Mouse (Mus musculus) common myeloid progenitor, adult 5-6 weeks (primary cell): Measurements from ENCODE around the gene Sec31b. TPM values are rescaled to one million over a fixed set of nuclear protein-coding genes. Genes with fewer than 3 reads are reported as not detected.

Source experiments
- ATAC-seq: replicated peaks from 2 replicates; pipeline ENCODE4 v1.8.0; 2016; ENCODE audit warnings: low read depth, mild to moderate bottlenecking, moderate TSS enrichment, inconsistent platforms; ENCODE audit not compliant: poor library complexity, severe bottlenecking
- total RNA-seq: library from RNA; stranded (forward); fragments of 200-1000, 187-1606 nt; gene quantifications from 2 replicates; pipeline ENCODE4 v1.2.3, GENCODE M21; 2017

Gene Sec31b
- total RNA-seq = 0.24 and 2.6 TPM in 2 replicates

DNA sequence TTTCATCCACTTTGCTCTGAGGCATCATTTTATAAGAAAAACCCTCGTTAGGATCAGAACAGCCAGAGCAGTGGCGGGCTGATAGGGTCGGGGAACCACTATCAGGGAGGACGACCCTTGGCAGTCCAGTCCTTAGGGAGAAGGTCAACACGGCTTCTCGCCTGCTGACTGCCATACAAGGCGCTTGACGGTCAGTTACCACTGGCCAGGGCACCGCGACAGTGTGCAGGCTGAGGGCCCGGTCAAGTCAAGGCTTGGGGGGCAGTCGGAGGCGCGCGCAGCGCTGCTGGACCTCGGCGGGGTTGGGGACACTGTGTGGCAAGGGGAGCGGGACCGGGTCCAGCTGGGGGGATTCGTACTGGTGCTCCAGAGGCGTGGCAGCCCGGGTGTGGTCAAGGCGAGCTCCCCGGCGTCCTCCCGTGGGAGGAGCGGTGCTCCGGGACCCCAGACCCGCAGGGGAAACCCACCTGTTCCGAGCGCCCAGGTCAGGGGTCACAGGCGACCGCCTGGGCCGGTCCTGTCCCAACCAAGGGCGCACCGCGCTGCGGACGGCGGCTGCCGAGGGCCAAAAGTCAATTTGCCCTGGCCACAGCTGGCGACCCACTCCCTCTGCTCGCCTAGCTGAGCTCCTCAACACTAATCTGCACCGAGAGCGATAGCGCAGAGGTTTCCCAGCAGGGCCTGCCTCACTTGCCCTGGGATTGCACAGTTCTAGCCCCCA is at the start of gene Sec31b:
TSS of gene Sec31b (minus strand) at position 544 of the 721 bp plus-strand sequence.
- peak; percentile 42; the same call in 1 of the 2 replicates for ATAC-seq

DNA sequence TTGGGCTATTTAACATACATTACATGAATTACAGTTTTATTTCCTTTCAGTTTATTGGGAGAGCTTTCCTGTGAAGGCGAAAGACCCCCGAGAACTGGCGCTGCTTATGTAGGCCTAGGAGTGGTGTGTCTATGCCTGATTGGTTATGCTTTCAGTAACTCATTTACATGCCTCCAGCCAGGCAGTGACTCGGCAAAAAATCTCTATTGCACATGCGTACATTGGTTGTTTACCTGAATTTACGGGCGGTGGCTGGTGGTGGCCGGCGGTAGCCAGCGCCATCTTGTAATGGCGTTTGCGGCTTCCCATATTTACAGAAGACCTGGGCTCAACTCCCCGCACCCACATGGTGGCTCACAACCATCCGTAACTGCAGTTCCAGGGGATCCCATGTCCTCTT is 48.5 kb upstream of the Sec31b start:
- ATAC-seq = no peak

DNA sequence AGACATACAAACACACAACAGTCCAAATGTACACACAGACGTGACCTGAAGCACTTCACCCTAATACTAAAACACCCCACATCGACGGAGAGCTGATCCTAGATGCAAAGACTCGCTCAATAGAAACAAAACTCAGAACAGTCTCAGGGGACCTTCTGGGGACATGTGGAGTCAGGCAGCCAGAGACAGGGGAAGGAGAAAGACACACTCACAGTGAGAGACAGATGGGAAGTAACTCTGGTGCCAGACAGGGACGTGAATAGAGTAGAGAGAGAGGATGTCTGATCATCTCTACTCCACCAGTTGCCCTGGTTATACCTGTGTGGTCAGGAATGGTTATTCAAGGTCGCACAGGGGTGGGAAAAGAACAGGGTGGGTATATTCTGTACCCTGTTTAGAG is 46.0 kb upstream of the Sec31b start:
- ATAC-seq = no peak

DNA sequence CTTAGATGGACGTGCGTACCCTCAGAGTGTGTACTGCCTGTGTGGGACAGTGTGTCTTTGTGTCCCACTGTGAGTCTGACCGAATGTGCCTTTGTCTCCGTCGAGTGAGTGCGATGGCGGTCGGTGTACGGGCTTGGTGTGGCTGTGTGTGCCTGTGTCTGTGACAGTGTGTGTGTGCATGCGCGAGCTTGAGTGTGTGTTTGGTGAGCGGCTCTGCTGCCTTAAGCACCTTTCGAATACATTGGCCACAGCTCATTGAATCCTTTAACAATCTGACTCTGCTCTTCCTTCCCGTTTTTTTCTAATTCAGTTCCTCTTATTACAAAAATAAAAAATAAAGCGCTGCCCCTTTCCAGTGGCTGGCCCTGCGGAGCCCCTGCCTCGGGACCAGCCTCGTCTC is 45.3 kb upstream of the Sec31b start:
- peak; percentile 36 for ATAC-seq

DNA sequence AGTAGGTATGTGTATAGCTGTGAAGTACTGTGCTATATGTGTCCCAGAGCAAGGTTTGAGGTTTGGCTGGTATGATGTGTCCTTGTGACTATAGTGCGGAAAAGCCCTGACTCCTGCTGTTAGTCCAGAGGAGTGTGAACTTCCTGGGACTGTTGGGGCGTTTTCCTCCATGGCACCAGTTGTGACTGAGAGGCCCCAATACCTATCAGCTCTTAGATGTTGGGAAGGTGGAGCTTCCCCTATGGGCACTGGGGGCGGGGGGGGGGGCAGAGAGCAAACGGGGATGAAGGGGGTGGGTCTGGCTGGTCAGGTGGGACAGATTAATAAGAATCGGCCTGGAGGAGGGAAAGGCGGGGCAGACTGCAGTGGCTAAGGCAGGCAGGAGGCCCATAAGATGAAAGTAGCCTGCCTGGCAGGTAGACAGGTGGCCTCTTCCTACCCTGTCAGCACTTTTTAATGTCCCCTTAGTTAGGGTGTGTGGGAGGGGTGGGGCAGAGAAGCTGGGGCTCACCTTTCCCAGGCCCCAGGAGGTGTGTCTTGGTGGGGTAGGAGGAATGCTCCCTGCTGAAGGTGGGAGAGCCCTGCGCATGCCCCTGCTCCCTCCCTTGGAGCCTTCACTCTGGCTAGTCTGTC is 44.0 kb upstream of the Sec31b start:
- no peak for ATAC-seq

DNA sequence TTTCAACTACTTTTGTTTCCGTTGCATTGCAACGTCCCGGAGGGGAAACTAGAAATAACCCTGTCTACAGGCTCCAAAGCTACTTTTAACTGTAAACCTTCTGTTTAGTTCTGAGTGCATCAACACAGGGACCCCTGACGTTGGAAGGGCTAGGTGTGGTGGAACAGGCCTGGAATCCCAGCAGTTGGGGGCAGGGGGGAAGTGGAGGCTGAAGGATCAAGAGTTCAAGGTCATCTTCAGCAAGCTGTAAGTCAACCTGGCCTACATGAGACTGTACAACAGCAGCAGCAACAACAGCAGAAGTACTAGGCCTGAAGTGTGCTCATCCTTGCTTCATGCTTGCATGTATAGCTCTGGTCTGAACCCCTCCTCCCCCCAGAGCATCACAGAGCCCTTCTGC is 42.4 kb upstream of the Sec31b start:
- no peak for ATAC-seq

DNA sequence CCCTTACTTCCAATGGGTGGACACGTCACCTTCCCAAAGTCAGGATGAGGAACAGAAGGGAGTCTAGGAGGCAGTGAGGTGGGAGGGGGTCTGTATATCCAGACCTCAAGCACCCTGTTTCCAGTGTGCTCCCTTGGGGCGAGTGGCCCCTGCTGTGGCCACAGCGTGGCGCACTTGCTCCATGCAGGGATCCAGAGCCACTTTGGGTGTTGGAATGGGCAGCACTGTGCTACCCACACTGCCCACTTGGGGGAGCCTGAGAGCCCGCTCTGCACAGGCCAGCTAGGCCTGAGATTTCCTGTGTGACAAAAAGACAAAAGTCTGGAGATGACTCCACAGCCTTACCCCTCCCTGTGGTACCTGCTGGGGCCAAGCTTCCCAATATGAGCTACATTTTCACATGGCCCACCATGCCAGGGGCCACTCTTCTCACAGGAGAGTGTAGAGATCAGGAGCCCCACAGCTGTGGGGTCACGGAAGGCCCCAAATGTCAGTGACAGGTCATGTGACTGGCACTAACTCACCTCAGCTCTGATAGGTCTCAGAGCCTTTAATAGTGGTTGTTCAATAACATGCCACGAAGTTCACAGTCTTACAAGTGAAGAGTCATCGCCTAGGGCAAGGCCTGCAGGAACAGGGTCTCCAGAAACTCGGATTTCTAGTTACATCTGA is 37.1 kb upstream of the Sec31b start:
- peak; percentile 97 for ATAC-seq

DNA sequence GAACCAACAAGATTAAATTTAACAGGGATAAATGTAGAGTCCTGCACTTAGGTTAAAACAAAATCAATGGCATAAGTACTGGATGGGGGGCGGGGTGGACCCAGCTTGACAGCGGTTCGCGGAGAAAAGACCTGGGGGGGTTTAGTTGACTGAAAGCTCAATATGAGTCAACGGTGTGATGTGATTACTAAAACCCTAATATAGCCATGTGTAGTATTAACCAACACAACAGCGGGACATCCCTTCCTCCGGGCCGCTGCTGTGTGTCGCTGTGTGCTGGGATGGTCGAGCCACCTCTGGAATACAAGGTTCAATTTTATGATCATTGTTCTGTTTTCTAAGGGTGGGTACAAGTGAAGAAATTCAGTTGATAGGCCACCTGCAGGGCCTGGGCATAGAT is 36.4 kb upstream of the Sec31b start:
- no peak for ATAC-seq

DNA sequence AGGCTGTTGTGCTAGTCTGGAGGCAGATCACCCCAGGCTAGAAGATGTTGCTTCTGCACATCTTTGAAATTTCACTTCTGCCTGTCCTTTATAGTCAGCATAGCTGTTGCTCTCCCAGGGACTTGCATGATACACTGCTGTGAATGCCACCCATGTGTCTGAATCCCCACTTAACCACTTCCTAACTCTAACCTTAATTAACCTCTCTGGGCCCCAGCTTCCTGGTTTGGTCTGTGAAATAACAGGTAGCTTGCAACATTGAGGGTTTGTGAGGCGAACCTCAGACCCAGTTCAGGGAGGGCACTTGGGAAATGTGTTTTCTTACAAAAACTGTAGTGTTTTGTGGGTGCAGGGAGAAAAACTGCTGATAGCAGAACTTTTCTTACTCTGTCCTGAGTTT is 32.4 kb upstream of the Sec31b start:
- ATAC-seq = peak; percentile 42

DNA sequence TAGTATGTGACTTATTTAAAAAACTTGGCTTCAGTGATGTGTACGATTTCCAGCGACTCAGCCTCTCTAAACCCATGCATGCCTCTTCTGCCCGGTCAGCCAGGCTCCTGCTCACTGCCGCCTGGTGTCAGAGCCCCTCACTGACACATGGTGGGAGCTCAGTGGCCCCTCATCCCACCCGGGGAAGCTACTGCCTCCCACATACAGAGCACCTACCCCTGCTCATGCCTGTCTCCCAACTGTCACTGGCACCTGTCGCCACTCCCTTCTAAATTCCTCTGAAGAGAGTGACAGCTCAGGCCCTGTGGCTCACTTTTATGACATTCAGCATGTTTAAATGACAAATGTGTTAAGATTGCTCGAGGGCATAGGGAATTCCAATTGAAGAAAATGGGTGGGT is 30.6 kb upstream of the Sec31b start:
- ATAC-seq = no peak

DNA sequence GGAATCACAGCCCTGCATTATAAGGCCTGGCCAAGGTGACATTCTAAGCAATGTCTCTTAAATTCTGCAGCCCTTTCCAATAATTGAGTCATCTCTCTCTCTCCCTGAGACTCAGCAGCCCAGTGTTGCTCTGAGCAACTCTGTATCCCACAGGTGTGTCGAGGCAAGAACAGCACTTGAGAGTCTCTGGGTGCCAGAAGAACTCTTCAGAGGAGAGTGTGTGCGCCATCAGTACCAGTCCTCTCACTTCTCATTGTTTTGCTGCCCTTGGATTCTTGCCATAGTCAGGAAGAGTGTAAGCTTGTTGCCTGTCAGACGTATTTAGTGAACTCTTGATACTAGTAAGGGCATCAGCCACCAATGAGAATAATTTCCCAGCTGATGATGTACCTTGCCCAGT is 22.1 kb upstream of the Sec31b start:
- no peak for ATAC-seq

DNA sequence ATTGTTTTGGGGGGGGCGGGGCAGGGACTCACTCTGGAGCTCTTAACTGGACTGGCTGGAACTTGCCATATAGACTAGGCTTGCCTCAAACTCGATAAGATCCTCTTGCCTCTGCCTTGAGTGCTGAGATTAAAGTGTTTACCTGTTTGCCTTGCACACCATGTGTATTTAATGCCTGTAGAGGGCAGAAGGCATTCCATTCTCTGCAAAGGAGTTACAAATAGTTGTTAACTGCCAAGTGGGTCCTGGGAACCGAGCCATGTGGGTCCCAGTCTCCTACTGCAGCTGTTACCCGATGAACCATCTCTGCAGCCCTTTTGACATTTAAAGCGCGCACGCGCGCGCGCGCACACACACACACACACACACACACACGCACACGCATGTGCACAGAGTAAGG is 18.3 kb upstream of the Sec31b start:
- ATAC-seq = no peak

DNA sequence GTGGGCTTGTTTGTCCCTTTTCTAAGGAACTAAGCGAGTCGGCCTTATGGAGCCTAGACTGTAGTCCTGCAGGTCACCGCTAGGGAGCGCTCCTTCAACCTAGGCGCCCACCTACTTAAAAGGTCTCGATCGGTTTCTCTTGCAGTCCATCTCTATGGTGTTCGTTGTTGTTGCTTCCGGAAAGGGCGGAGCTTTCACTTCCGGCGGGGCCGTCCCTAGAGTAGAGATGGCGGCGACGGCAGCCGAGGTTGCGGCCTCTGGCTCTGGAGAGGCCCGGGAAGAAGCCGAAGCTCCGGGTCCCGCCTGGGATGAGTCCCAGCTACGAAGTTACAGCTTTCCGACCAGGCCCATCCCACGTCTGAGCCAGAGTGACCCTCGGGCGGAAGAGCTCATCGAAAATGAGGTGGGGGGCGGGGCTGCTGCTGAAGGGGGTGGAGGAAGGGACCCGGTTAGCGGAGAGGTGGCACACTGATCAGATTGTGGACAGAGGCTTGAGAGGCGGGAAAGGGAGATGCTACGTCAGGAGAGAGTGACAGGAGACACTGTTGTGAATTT is 17.1 kb upstream of the Sec31b start, which contains the start of gene Hif1an:
TSS of gene Hif1an (plus strand) at position 199 of the 555 bp plus-strand sequence.
- ATAC-seq = peak; percentile 99

DNA sequence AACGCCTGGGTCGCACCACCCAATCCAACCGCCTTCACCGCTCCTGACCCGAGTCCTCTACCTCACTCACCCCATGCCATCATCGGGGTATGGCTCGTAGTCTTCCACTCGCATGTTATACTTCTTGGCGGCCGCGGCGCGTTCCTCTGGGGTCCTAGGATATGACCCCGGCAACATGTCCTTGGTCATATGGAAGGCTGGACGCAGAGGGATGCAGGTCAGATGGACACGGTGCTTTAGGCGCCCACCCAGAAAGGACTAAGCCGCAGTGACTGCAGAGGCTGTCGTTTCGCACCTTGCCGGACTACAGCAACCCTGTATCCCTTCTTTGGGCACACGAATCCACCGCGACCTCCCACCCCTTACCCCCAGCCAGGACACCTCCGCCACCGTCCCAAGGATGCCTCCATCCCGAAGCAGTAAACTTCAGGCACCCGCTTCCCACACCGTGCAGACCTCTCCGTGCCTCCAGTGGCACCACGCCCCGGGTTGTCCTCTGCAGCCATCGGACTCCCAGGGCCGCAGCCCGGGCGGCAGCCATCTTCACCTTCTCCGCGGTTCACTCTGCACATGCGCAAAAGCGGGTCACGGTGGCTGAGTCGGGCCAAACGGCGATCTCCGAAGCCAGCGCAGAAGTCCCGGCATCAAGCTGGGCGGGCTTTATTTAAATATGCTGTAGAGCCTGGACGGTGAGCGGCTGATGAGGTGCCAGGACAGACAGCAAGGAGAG is 9.4 kb upstream of the Sec31b start, which contains the start of gene Ndufb8:
TSS of gene Ndufb8 (minus strand) at position 580 of the 730 bp plus-strand sequence.
- peak; percentile 91 for ATAC-seq

DNA sequence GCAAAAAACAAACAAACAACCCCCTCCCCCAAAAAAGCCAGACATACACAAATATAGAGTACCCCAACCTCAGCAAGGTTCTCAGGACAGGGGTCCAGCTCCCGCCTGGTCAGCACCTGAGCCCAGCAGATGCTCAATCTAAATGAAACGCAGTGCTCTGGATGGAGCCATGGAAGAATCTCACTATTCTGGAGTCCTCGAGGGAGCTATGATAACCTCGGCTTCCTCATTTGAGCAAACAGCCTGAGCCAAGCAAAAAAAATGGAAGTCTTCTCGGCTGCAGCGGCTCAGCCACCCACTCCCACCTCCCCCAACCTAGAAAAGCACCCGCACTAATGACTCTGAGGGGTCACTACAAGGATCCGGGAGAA is 8.8 kb upstream of the Sec31b start:
- 0 out of 2 replicates have a peak, but pooled peaks have one; percentile 36 for ATAC-seq

DNA sequence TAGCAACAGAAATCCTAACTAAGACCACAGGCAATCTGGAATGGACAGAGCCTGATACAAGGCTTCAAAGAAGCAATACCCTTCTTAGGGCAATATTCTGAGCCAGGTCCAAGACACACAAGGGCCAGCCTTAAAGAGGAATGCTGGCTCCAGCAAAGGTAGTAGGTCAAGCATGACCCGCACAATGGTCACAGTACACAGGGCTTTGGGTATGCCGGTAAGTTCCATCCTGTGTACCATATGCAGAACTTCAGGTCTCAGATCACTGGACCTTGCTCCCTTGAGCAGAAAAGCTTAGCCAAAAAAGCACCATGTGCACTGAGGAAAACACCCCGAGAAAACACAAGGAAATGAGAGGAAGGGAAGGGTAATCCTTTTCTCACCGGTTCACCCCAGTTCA is 7.6 kb upstream of the Sec31b start:
- ATAC-seq = no peak

DNA sequence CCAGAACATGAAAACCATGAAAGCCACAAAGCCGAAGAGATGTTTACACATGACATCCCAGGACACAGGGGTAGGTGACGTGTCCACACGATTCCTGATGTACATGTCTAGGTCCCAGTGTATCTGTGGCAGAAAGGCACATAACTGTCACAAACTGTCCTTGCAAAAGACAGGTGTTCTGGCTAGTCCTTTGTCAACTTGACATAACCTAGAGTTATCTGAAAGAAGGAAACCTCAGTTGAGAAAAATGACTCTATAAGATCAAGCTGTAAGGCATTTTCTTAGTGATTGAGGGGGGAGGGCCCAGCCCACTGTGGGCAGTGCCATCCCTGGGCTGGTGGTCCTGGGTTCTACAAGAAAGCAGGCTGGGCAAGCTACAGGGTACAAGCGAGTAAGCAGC is 7.1 kb upstream of the Sec31b start, which contains the start of gene Gm20538:
TSS of gene Gm20538 (minus strand) at position 101 of the 400 bp plus-strand sequence.
- no peak for ATAC-seq

DNA sequence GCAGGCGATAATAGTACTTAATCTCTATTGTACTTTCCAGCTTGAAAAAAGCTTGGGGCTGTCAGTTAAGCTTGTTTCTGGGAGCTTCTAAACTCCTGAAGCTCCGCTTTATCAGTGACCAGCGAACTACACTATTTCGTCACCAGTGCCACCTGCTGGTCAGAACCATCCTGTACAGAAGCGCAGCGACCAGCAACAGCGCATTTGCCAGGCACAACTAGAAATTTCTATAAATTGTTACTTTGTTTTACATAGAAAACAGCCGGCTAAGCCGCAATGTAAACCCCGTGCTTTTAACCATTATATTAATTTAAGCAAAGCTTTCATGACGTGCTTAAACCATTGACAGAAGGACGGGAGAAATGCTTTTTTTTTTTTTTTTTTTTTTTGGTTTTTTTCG is 889 bp downstream of the Sec31b start:
- peak; percentile 95 for ATAC-seq

DNA sequence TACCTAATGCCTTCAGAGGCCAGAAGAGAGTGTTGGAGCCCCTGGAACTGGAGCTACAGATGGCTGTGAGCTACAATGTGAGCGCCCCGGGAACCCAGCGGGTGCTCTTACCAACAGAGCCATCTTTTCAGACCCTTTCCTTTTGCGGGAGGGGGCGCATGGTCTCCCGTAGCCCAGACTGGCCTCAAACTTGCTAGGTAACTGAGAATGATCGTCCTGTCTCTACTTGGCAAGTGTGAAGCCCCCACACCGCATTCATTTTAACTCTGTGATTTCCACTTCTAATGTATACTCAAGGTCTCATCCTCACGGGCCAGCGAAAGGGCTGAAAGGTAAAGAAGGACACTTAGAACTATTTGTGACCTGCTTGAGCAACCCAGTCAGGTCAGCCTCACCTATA is 1.3 kb downstream of the Sec31b start:
- ATAC-seq = peak; percentile 6; the same call in 1 of the 2 replicates

DNA sequence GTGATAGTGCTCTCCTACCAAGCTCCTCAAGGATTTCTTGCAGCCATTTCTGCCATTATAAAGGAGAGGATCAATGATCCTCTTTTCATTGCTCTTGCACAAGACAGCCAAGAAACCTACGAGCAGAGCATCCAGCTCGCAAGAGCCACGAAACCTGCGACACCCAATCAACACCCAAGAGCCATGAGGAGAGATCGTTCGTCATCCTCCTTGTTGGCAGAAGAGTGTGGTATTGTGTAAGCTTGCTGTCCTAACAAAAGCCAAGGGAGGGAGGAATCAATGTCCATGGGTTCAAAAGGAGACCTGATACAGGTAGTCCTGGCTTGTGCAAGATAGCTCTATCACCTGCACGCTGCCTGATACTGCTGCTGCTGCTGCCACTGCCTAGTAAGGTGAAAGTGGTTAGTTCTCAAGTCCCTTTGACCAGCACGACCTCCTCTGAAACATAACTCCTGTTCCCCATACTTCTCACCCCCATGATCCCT is 2.9 kb downstream of the Sec31b start:
- no peak for ATAC-seq
